Mouse (Mus musculus): Measurements from ENCODE around the gene 6720489N17Rik. TPM values are rescaled to one million over a fixed set of nuclear protein-coding genes. Genes with fewer than 3 reads are reported as not detected.
"Not testable (repeated sequence)": the region's sequence is repeated elsewhere in the genome, so short reads cannot be mapped to it uniquely, and the experiment has no call there.

The 6720489N17Rik gene
- 2.0 to 10.9 TPM (median 2.5 TPM) in 3 replicates for total RNA-seq (2017)

DNA sequence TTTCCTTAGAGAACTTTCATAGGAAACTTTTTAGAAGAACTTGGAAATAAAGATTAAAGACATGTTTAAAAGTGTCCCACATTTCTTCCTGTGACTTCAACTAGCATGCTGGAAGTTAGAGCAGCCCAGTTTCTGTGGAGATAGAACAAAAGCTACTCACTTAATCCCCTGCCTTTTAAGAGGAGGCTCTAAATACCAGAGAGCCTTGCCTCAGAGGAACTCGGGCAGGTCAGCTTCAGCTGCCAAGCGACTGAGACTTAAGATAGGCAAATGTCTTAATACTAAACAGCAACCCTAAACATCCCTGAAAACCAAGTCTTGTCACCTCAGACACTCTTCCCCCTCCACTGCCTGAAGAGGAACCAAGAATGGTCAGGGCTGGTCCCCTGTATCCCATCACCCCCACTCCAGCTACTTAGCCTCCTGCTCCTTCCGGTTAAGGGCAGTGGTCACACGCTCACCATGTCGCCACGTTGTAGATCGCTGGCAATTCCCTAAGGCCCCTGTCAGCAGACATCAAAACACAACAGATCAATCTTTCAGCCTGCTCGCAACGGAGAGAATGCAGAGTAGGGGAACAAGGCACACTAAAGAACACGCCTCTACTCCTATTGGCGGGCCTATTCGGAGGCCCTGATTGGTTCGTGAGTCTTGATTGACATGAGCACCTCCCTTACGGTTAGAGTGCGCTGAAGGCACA, at the start of gene 6720489N17Rik:
TSS of gene 6720489N17Rik (minus strand) at position 606 of the 700 bp plus-strand sequence.
- ATAC-seq (replicated peaks; ENCODE audit: insufficient number of reproducible peaks, low FRiP score, low TSS enrichment, poor library complexity, severe bottlenecking), result peak; percentile 96

GRCm38 (mm10) chr13:62653369-62653743, 29.4 kb upstream of the 6720489N17Rik start:
- ATAC-seq (replicated peaks; ENCODE audit: insufficient number of reproducible peaks, low FRiP score, low TSS enrichment, poor library complexity, severe bottlenecking), result no peak

DNA sequence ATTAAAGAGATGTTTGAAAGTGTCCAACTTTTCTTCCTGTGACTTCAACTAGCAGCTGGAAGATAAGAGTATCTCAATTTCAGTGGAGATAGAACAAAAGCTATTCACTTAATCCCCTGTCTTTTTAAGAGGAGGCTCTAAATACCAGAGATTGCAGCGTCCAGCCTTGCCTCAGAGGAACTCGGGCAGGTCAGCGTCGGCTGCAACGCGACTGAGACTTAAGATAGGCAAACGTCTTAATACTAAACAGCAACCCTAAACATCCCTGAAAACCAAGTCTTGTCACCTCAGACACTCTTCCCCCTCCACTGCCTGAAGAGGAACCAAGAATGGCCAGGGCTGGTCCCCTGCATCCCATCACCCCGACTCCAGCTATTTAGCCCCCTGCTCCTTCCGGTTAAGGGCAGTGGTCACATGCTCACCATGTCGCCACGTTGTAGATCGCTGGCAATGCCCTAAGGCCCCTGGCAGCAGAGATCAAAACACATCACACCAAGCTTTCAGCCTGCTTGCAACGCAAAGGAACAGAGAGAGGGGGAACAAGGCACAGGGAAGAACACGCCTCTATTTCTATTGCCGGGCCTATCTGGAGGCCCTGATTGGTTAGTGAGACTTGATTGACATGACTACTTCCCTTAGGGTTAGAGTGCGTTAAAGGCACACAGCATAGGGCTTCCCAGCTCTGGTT, 28.8 kb upstream of the 6720489N17Rik start:
- peak; percentile 87 for ATAC-seq (replicated peaks; ENCODE audit: insufficient number of reproducible peaks, low FRiP score, low TSS enrichment, poor library complexity, severe bottlenecking)

DNA sequence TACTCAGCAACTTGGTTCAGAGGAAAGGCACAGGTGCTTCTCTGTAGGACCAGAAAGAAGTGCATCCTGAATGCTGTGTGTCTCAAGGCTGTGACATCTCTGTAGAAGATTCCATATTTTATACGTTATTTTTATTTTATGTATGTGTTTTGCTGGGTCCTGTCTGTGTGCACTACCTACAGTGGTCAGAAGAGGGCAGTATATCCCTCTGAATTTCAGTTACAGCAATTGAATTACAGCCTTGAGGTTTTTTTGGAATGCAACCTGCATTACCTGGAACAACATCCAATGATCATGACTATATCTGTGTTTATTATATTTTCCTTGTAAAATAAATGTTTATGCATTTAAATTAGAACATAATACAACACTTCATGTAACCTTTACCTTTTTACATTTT, 3.1 kb upstream of the 6720489N17Rik start:
- ATAC-seq (replicated peaks; ENCODE audit: insufficient number of reproducible peaks, low FRiP score, low TSS enrichment, poor library complexity, severe bottlenecking), result not testable (repeated sequence)

DNA sequence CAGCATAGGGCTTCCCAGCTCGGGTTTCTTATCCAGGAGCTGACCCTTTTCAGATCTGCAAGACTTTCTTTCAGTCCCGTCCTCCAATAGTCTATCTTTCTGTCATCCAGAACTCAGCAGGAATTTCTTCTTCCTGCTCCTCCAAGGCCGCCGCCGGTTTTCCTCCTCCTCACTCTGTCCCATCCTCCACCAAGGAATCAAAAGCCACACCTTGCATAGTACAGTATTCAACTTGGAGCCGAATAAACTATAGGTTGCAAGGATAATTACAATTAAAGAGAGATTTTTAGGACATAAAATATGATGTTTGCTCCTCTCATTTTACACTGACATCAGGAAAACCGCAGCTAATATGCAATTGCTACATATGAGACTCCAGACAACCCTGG, 289 bp upstream of the 6720489N17Rik start:
- not testable (repeated sequence) for ATAC-seq (replicated peaks; ENCODE audit: insufficient number of reproducible peaks, low FRiP score, low TSS enrichment, poor library complexity, severe bottlenecking)

- ATAC-seq (replicated peaks; ENCODE audit: insufficient number of reproducible peaks, low FRiP score, low TSS enrichment, poor library complexity, severe bottlenecking), result not testable (repeated sequence)
These were observed 6.5 kb downstream of the 6720489N17Rik start for GRCm38 (mm10) chr13:62617449-62617848.

DNA sequence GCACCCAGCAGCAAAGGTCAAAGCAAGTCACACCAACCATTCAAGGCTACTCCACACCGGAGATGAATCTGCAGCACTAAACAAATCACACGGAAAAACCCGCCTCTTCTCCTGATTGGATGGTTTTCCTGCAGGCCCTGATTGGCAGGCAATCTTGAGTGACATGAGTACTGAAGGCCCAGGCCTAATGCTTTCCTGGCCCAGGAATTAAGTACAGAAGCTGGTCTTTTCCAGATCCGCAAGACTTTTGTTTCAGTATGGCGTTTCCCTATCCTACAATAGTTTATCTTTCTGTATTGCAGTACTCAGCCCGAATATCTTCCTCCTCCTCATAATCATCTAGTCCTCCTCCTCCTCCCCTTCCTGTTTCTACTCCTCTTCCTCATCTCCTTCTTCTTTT, 52.9 kb downstream of the 6720489N17Rik start, which contains the start of gene Zfp934:
TSS of gene Zfp934 (minus strand) at position 101 of the 400 bp plus-strand sequence.
- not testable (repeated sequence) for ATAC-seq (replicated peaks; ENCODE audit: insufficient number of reproducible peaks, low FRiP score, low TSS enrichment, poor library complexity, severe bottlenecking)

GRCm38 (mm10) chr13:62561696-62562095, 62.3 kb downstream of the 6720489N17Rik start:
- ATAC-seq (replicated peaks; ENCODE audit: insufficient number of reproducible peaks, low FRiP score, low TSS enrichment, poor library complexity, severe bottlenecking), result not testable (repeated sequence)

DNA sequence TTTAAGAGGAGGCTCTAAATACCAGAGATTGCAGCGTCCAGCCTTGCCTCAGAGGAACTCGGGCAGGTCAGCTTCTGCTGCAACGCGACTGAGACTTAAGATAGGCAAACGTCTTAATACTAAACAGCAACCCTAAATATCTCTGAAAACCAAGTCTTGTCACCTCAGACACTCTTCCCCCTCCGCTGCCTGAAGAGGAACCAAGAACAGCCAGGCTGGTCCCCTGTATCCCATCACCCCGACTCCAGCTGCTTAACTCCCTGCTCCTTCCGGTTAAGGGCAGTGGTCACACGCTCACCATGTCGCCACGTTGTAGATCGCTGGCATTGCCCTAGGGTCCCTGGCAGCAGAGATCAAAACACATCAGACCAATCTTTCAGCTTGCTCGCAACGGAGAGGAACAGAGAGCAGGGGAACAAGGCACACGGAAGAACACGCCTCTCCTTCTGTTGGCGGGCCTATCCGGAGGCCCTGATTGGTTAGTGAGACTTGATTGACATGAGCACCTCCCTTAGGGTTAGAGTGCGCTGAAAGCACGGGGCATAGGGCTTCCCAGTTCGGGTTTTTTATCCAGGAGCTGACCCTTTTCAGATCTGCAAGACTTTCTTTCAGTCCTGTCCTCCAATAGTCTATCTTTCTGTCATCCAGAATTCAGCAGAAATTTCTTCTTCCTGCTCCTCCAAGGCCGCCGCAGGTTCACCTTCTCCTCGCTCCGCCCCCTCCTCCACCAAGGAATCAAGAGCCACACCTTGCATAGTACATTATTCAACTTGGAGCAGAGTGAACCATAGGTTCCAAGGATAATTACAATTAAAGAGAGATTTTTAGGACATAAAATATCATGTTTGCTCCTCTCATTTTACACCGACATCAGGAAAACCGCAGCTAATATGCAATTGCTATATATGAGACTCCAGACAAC, 65.5 kb downstream of the 6720489N17Rik start, which contains the start of gene Zfp935:
TSS of gene Zfp935 (minus strand) at position 323 of the 922 bp plus-strand sequence.
- ATAC-seq (replicated peaks; ENCODE audit: insufficient number of reproducible peaks, low FRiP score, low TSS enrichment, poor library complexity, severe bottlenecking), result not testable (repeated sequence)

Other genes with a start within 250 kb of the 6720489N17Rik start
- gene Gm3604, start 241.0 kb downstream of the 6720489N17Rik start, total RNA-seq (2017), result 3.3 to 3.4 TPM in 2 of 3 replicates, not detected in the other
- 12.6 to 22.8 TPM (median 22.4 TPM) in 3 replicates for gene Gm49359, start 157.3 kb downstream of the 6720489N17Rik start, total RNA-seq (2017)
- gene Zfp935, start 65.7 kb downstream of the 6720489N17Rik start, total RNA-seq (2017), result not detected in 3 replicates
- 1.9 to 5.0 TPM (median 3.9 TPM) in 3 replicates for gene Zfp934, start 53.0 kb downstream of the 6720489N17Rik start, total RNA-seq (2017)
- 21.8 to 30.7 TPM (median 23.9 TPM) in 3 replicates for gene Platr25, start 136.5 kb upstream of the 6720489N17Rik start, total RNA-seq (2017)
- 1.4 to 4.7 TPM (median 1.7 TPM) in 3 replicates for gene Gm5141, start 161.6 kb upstream of the 6720489N17Rik start, total RNA-seq (2017)
- not detected in 3 replicates for gene Fbp2, start 234.2 kb upstream of the 6720489N17Rik start, total RNA-seq (2017)

Data from monocyte, adult 5-6 weeks (primary cell).